Mouse (Mus musculus) heart, embryonic 12.5 days (tissue): ENCODE measurements around the gene 4921511M17Rik. TPM values are rescaled to one million over a fixed set of nuclear protein-coding genes. Genes with fewer than 3 reads are reported as not detected.
"Not testable (repeated sequence)": the region's sequence is repeated elsewhere in the genome, so short reads cannot be mapped to it uniquely, and the experiment has no call there.

Experiments used
- ATAC-seq: fragments of 200-750 bp; cut with Nextera tagmentation; 2 replicates; pipeline ENCODE4 v1.8.0; 2017; ENCODE audit warnings: moderate TSS enrichment, moderate library complexity; ENCODE audit not compliant: insufficient number of reproducible peaks, low FRiP score
- H3K27ac ChIP-seq: fragments of 300-500 bp; sonication (generic); 2 replicates; pipeline ENCODE4 v1.5.1; 2016; ENCODE audit warnings: mild to moderate bottlenecking, moderate library complexity; ENCODE audit not compliant: poor library complexity, severe bottlenecking
- H3K27me3 ChIP-seq: fragments of 300-500 bp; sonication (generic); replicated peaks from 2 replicates; pipeline ENCODE4 v1.6.1; 2016; ENCODE audit warnings: mild to moderate bottlenecking, moderate library complexity
- H3K36me3 ChIP-seq: fragments of 300-500 bp; sonication (generic); 2 replicates; pipeline ENCODE4 v1.6.1; 2016; ENCODE audit warnings: mild to moderate bottlenecking, moderate library complexity
- H3K4me1 ChIP-seq: fragments of 300-500 bp; sonication (generic); replicated peaks from 2 replicates; pipeline ENCODE4 v1.6.1; 2016; ENCODE audit warnings: mild to moderate bottlenecking
- H3K4me2 ChIP-seq: fragments of 300-500 bp; sonication (generic); 2 replicates; pipeline ENCODE4 v1.6.1; 2016; ENCODE audit warnings: mild to moderate bottlenecking, moderate library complexity
- H3K4me3 ChIP-seq: fragments of 300-500 bp; sonication (generic); 2 replicates; pipeline ENCODE4 v1.5.1; 2016; ENCODE audit warnings: mild to moderate bottlenecking
- H3K9ac ChIP-seq: fragments of 300-500 bp; sonication (generic); 2 replicates; pipeline ENCODE4 v1.6.1; 2016; ENCODE audit warnings: mild to moderate bottlenecking, moderate library complexity
- H3K9me3 ChIP-seq: fragments of 300-500 bp; sonication (generic); replicated peaks from 2 replicates; pipeline ENCODE4 v1.6.1; 2016; ENCODE audit warnings: mild to moderate bottlenecking, moderate library complexity
- WGBS: fragments of 180-500 bp; shearing (Covaris S2); methylation state at CpG from one replicate; pipeline ENCODE4 v1.1.7; 2016; 5-methylcytosine and 5-hydroxymethylcytosine counted together
- polyA plus RNA-seq: library from polyadenylated mRNA; unstranded; fragments of >200 nt; fragmentation: Nextera tagmentation; extraction: Ambion mirVana; gene quantifications from 2 replicates; pipeline ENCODE4 v1.2.1, GENCODE M21; 2016

4921511M17Rik gene
- polyA plus RNA-seq: not detected in 2 replicates

- not testable (repeated sequence) for H3K4me1 ChIP-seq, H3K27ac ChIP-seq, H3K27me3 ChIP-seq, H3K4me2 ChIP-seq, H3K36me3 ChIP-seq, H3K9me3 ChIP-seq, H3K4me3 ChIP-seq, ATAC-seq, H3K9ac ChIP-seq
Observed at GRCm38 (mm10) chrX:154033727-154034126, at the start of gene 4921511M17Rik. Gene 4921511M17Rik (minus strand): TSS chrX:154033827.

GRCm38 (mm10) chrX:154054939-154055338 is 21.3 kb upstream of the 4921511M17Rik start, which contains the start of gene Gm10057:
Gene Gm10057 (minus strand): TSS chrX:154055039.
- H3K4me1 ChIP-seq, H3K4me3 ChIP-seq, H3K9me3 ChIP-seq, H3K4me2 ChIP-seq, H3K9ac ChIP-seq, H3K27ac ChIP-seq, H3K36me3 ChIP-seq, H3K27me3 ChIP-seq, ATAC-seq: not testable (repeated sequence)

- not testable (repeated sequence) for ATAC-seq, H3K9me3 ChIP-seq, H3K27me3 ChIP-seq, H3K4me3 ChIP-seq, H3K4me2 ChIP-seq, H3K9ac ChIP-seq, H3K36me3 ChIP-seq, H3K27ac ChIP-seq, H3K4me1 ChIP-seq
Observed at GRCm38 (mm10) chrX:154012540-154012939, 21.1 kb downstream of the 4921511M17Rik start, which contains the start of gene Samt1. Gene Samt1 (minus strand): TSS chrX:154012640.

- H3K36me3 ChIP-seq, H3K4me1 ChIP-seq, H3K27ac ChIP-seq, H3K9me3 ChIP-seq, H3K27me3 ChIP-seq, H3K4me2 ChIP-seq, H3K4me3 ChIP-seq, H3K9ac ChIP-seq, ATAC-seq: not testable (repeated sequence)
- no CpG with 5 or more reads among the region's 2 CpGs for WGBS
Observed at GRCm38 (mm10) chrX:153976914-153977313, 56.7 kb downstream of the 4921511M17Rik start.

- not testable (repeated sequence) for H3K4me1 ChIP-seq, H3K9ac ChIP-seq, H3K4me2 ChIP-seq, H3K27me3 ChIP-seq, H3K27ac ChIP-seq, H3K36me3 ChIP-seq, H3K9me3 ChIP-seq, H3K4me3 ChIP-seq, ATAC-seq
- WGBS: 17% methylated on average over 4 of the region's 4 CpGs
Observed at GRCm38 (mm10) chrX:153976467-153976866, 57.2 kb downstream of the 4921511M17Rik start.

GRCm38 (mm10) chrX:153974450-153974849 is 59.2 kb downstream of the 4921511M17Rik start:
- no peak for ATAC-seq
- 12% methylated on average over 2 of the region's 2 CpGs for WGBS
- Histone ChIP-seq H3K27me3 (no peaks in the 10 kb centered on the region), H3K9ac (no peak overlapping the region), H3K4me1 (no peaks in the 10 kb centered on the region), H3K4me2 (no peak overlapping the region), H3K4me3 (no peak overlapping the region), H3K27ac (no peak overlapping the region), H3K9me3 (no peaks in the 10 kb centered on the region), H3K36me3 (no peaks in the 10 kb centered on the region)

Other genes starting within 250 kb of the 4921511M17Rik start
- 7.1 and 9.1 TPM in 2 replicates for gene Spin2c, start 201.6 kb downstream of the 4921511M17Rik start, polyA plus RNA-seq
- not detected in 2 replicates for gene Samt1, start 21.2 kb downstream of the 4921511M17Rik start, polyA plus RNA-seq
- not detected in 2 replicates for gene Gm10057, start 21.2 kb upstream of the 4921511M17Rik start, polyA plus RNA-seq
- not detected in 2 replicates for gene Gm15140, start 86.9 kb upstream of the 4921511M17Rik start, polyA plus RNA-seq